Comparison of ENCODE assay signal across 8 mouse cellular contexts in genomic region chr3:108770725-108771368, GRCm38 (mm10). TPM values are rescaled to one million over a fixed set of nuclear protein-coding genes. Genes with fewer than 3 reads are reported as not detected.
DNase-seq lines count a peak whose midpoint lies in the region; ATAC-seq and TF ChIP-seq lines count a peak whose summit lies in the region.

No protein-coding gene starts in this region.

- H3K4me3 ChIP-seq in forebrain, embryonic 10.5 days = no peak overlapping the region
- H3K4me3 ChIP-seq in heart, embryonic 15.5 days = no peak overlapping the region
- H3K4me3 ChIP-seq in kidney, postnatal 0 days (replicated peaks; ENCODE audit: low read depth, low read length) = no peak overlapping the region
- no peak overlapping the region for H3K4me3 ChIP-seq in liver, adult 2 months (ENCODE audit: insufficient read depth, low read depth, low read length)
- H3K4me3 ChIP-seq in myocyte = no peak overlapping the region

- peak; percentile 84 for TF ChIP-seq CTCF in kidney, postnatal 0 days (IDR thresholded peaks at IDR 0.05; ENCODE audit: low read depth)
- peak; percentile 30; the same call in 1 of the 2 replicates for TF ChIP-seq CTCF in liver, adult 2 months (IDR thresholded peaks at IDR 0.05; ENCODE audit: low read depth, low read length)

- no peak overlapping the region for H3ac ChIP-seq in myocyte (ENCODE audit: control insufficient read depth, insufficient read length)

- H3K4me2 ChIP-seq in heart, embryonic 15.5 days = no peak overlapping the region
- no peak overlapping the region for H3K4me2 ChIP-seq in kidney, postnatal 0 days (ENCODE audit: low read length)
- H3K4me2 ChIP-seq in myocyte (ENCODE audit: low read depth) = peak overlapping the region; percentile 88

- WGBS in forebrain, embryonic 10.5 days = 58% methylated on average over 6 of the region's 6 CpGs
- WGBS in heart, embryonic 15.5 days = 27% methylated on average over 6 of the region's 6 CpGs
- 18% methylated on average over 6 of the region's 6 CpGs for WGBS in kidney, postnatal 0 days
- WGBS in liver, adult 2 months = 12% methylated on average over 6 of the region's 6 CpGs

- no peaks in the 10 kb centered on the region for H3K9me3 ChIP-seq in forebrain, embryonic 10.5 days
- H3K9me3 ChIP-seq in heart, embryonic 15.5 days (replicated peaks) = no peaks in the 10 kb centered on the region
- H3K9me3 ChIP-seq in kidney, postnatal 0 days (replicated peaks; ENCODE audit: low read length) = no peaks in the 10 kb centered on the region

- DNase-seq in c-Kit-positive CD71-negative TER-119-negative erythroid progenitor cells, embryonic 14.5 days (ENCODE audit: low read depth) = peak; percentile 59
- peak; percentile 51 for DNase-seq in forebrain, embryonic 10.5 days (ENCODE audit: extremely low spot score, low spot score)
- peak; percentile 94 for DNase-seq in kidney, postnatal 0 days (ENCODE audit: low spot score)
- DNase-seq in liver, adult 2 months (ENCODE audit: extremely low read depth, low read depth, low spot score) = peak; percentile 91
- peak; percentile 71 for DNase-seq in splenic B cell, adult 2 months (ENCODE audit: low read depth, low spot score)

- no peak for TF ChIP-seq POLR2A in liver, adult 2 months (IDR thresholded peaks at IDR 0.05; ENCODE audit: extremely low read depth, insufficient read depth, low read length)
- TF ChIP-seq POLR2A in myocyte (IDR thresholded peaks at IDR 0.05; ENCODE audit: insufficient read length, low read depth) = no peak

- H3K36me3 ChIP-seq in forebrain, embryonic 10.5 days (replicated peaks) = no peaks in the 10 kb centered on the region
- H3K36me3 ChIP-seq in heart, embryonic 15.5 days = no peaks in the 10 kb centered on the region
- H3K36me3 ChIP-seq in kidney, postnatal 0 days (ENCODE audit: insufficient read depth, low read length) = no peaks in the 10 kb centered on the region
- no peaks in the 10 kb centered on the region for H3K36me3 ChIP-seq in liver, adult 2 months (ENCODE audit: control insufficient read depth, insufficient read depth, low read length)
- H3K36me3 ChIP-seq in myocyte (ENCODE audit: control insufficient read depth, insufficient read depth) = no peaks in the 10 kb centered on the region
- H3K36me3 ChIP-seq in splenic B cell, adult 2 months (ENCODE audit: control insufficient read depth, insufficient read depth, low read length, poor library complexity, severe bottlenecking) = no peaks in the 10 kb centered on the region

- no peak overlapping the region for H3K9ac ChIP-seq in heart, embryonic 15.5 days
- no peak overlapping the region for H3K9ac ChIP-seq in kidney, postnatal 0 days (ENCODE audit: low read depth, low read length)
- H3K9ac ChIP-seq in liver, adult 2 months (ENCODE audit: low read depth, low read length) = no peak overlapping the region

- peak; percentile 75 for ATAC-seq in CD4-positive, CD25-positive, alpha-beta regulatory T cell, adult 4 months
- peak; percentile 59; the same call in 1 of the 2 replicates for ATAC-seq in heart, embryonic 15.5 days (replicated peaks; ENCODE audit: insufficient number of reproducible peaks, insufficient read depth, low FRiP score, low read depth)
- peak; percentile 72; the same call in 1 of the 2 replicates for ATAC-seq in kidney, postnatal 0 days (replicated peaks; ENCODE audit: low FRiP score, low read depth)

- H3K27ac ChIP-seq in forebrain, embryonic 10.5 days = no peak overlapping the region
- H3K27ac ChIP-seq in heart, embryonic 15.5 days = peak overlapping the region; percentile 60; the same call in 1 of the 2 replicates
- H3K27ac ChIP-seq in kidney, postnatal 0 days = no peak overlapping the region
- no peak overlapping the region; the same call in 1 of the 2 replicates for H3K27ac ChIP-seq in liver, adult 2 months (replicated peaks; ENCODE audit: insufficient read depth, low read depth, low read length)

- H3K79me2 ChIP-seq in liver, adult 2 months (ENCODE audit: control insufficient read depth, insufficient read depth, low read length) = no peaks in the 10 kb centered on the region
- H3K79me2 ChIP-seq in myocyte (ENCODE audit: control insufficient read depth, insufficient read depth) = no peaks in the 10 kb centered on the region

- no peaks in the 10 kb centered on the region for H3K27me3 ChIP-seq in forebrain, embryonic 10.5 days (ENCODE audit: poor library complexity, severe bottlenecking)
- H3K27me3 ChIP-seq in heart, embryonic 15.5 days = 0 out of 2 replicates have a peak, but pooled peaks cover 9% of the 10 kb centered on the region
- no peaks in the 10 kb centered on the region for H3K27me3 ChIP-seq in kidney, postnatal 0 days (ENCODE audit: insufficient read depth, low read length)
- no peaks in the 10 kb centered on the region for H3K27me3 ChIP-seq in liver, adult 2 months (ENCODE audit: control insufficient read depth, insufficient read depth, low read length)
- H3K27me3 ChIP-seq in myocyte (ENCODE audit: control insufficient read depth, insufficient read depth, insufficient read length) = no peaks in the 10 kb centered on the region
- no peaks in the 10 kb centered on the region for H3K27me3 ChIP-seq in splenic B cell, adult 2 months (ENCODE audit: control insufficient read depth, insufficient read depth, low read length, poor library complexity, severe bottlenecking)

- 0 out of 2 replicates have a peak, but pooled peaks cover 3% of the 10 kb centered on the region for H3K4me1 ChIP-seq in forebrain, embryonic 10.5 days
- H3K4me1 ChIP-seq in heart, embryonic 15.5 days (replicated peaks) = peaks cover 6% of the 10 kb centered on the region; the same call in 1 of the 2 replicates
- no peaks in the 10 kb centered on the region for H3K4me1 ChIP-seq in kidney, postnatal 0 days (replicated peaks; ENCODE audit: insufficient read depth, low read length)
- H3K4me1 ChIP-seq in liver, adult 2 months (ENCODE audit: control insufficient read depth, insufficient read depth, low read length) = peaks cover 3% of the 10 kb centered on the region

TF ChIP-seq in myocyte, 11 proteins besides CTCF, POLR2A, EP300 and RAD21:
- TF ChIP-seq REST (IDR thresholded peaks at IDR 0.05; ENCODE audit: insufficient read depth, insufficient read length) (no peak), CEBPB (IDR thresholded peaks at IDR 0.05; ENCODE audit: insufficient read depth, poor library complexity, severe bottlenecking) (0 out of 2 replicates have a peak, but pooled peaks have one; percentile 20)
TF ChIP-seq in myocyte: peak in this region for 1.

RNA-seq across cellular contexts. Expression of gene Aknad1, which starts 31.4 kb away (rescaled TPM):
- polyA plus RNA-seq in CD4-positive, CD25-positive, alpha-beta regulatory T cell, adult 4 months (2017; shearing (Covaris generic)) = not detected
- not detected in 2 replicates for polyA plus RNA-seq in forebrain, embryonic 10.5 days (2016; fragmentation: Nextera tagmentation; extraction: Ambion mirVana)
- 0.04 TPM in 1 of 2 replicates, not detected in the other for polyA plus RNA-seq in heart, embryonic 15.5 days (2015; fragmentation: Nextera tagmentation; extraction: Ambion mirVana)
- not detected in 2 replicates for polyA plus RNA-seq in kidney, postnatal 0 days (2015; fragmentation: Nextera tagmentation; extraction: Ambion mirVana)
- total RNA-seq in liver, adult 2 months (2014; rRNA removed) = not detected in 2 replicates
- polyA plus RNA-seq in liver, adult 2 months (2012; rRNA removed) = not detected in 2 replicates
- 2.9 TPM for polyA plus RNA-seq in myocyte (2012; fragmentation: generic; extraction: Trizol)

RNA-seq across cellular contexts. Expression of gene Gpsm2, which starts 48.7 kb away (rescaled TPM):
- 1 to 10 TPM in 1 of 2 experiments, under 1 TPM in 1; 0.82 to 2.1 TPM for polyA plus RNA-seq in CD4-positive, CD25-positive, alpha-beta regulatory T cell, adult 4 months (2017; shearing (Covaris generic))
- polyA plus RNA-seq in forebrain, embryonic 10.5 days (2016; fragmentation: Nextera tagmentation; extraction: Ambion mirVana) = 103 and 104 TPM in 2 replicates
- polyA plus RNA-seq in heart, embryonic 15.5 days (2015; fragmentation: Nextera tagmentation; extraction: Ambion mirVana) = 25.0 and 27.6 TPM in 2 replicates
- 26.7 and 29.0 TPM in 2 replicates for polyA plus RNA-seq in kidney, postnatal 0 days (2015; fragmentation: Nextera tagmentation; extraction: Ambion mirVana)
- 9.9 and 10.9 TPM in 2 replicates for total RNA-seq in liver, adult 2 months (2014; rRNA removed)
- 2.4 and 2.9 TPM in 2 replicates for polyA plus RNA-seq in liver, adult 2 months (2012; rRNA removed)
- 16.4 TPM for polyA plus RNA-seq in myocyte (2012; fragmentation: generic; extraction: Trizol)
